Mouse (Mus musculus) stomach, postnatal 0 days (tissue): Measurements from ENCODE around the gene Rhoq. TPM values are rescaled to one million over a fixed set of nuclear protein-coding genes. Genes with fewer than 3 reads are reported as not detected.
A peak's percentile ranks its signal among the peaks of the same experiment; 100 is the strongest.

Experiments used
- ATAC-seq: fragments of 200-750 bp; cut with Nextera tagmentation; 2 replicates; pipeline ENCODE4 v1.8.0; 2017; ENCODE audit not compliant: low FRiP score, low TSS enrichment
- DNase-seq: peaks from one replicate; pipeline ENCODE4 v3.0.0-alpha.2; 2016; ENCODE audit warnings: low spot score
- H3K27ac ChIP-seq: fragments of 300-500 bp; sonication (generic); replicated peaks from 2 replicates; pipeline ENCODE4 v1.5.1; 2014; ENCODE audit warnings: mild to moderate bottlenecking, control low read depth
- H3K27me3 ChIP-seq: fragments of 300-500 bp; sonication (generic); 2 replicates; pipeline ENCODE4 v1.6.1; 2014; ENCODE audit warnings: low read length; ENCODE audit not compliant: control insufficient read depth, insufficient read depth
- H3K36me3 ChIP-seq: fragments of 300-500 bp; sonication (generic); 2 replicates; pipeline ENCODE4 v1.6.1; 2014; ENCODE audit warnings: low read length, mixed read lengths; ENCODE audit not compliant: control insufficient read depth, insufficient read depth
- H3K4me1 ChIP-seq: fragments of 300-500 bp; sonication (generic); replicated peaks from 2 replicates; pipeline ENCODE4 v1.6.1; 2014; ENCODE audit warnings: antibody characterized with exemption; ENCODE audit not compliant: control insufficient read depth, insufficient read depth
- H3K4me2 ChIP-seq: fragments of 300-500 bp; sonication (generic); replicated peaks from 2 replicates; pipeline ENCODE4 v1.6.1; 2014; ENCODE audit warnings: low read depth, mild to moderate bottlenecking, control low read depth, moderate library complexity
- H3K4me3 ChIP-seq: fragments of 300-500 bp; sonication (generic); 2 replicates; pipeline ENCODE4 v1.5.1; 2014; ENCODE audit warnings: low read depth, low read length, control low read depth
- H3K9ac ChIP-seq: fragments of 300-500 bp; sonication (generic); 2 replicates; pipeline ENCODE4 v1.6.1; 2014; ENCODE audit warnings: mild to moderate bottlenecking, low read length, control low read depth, mixed read lengths
- H3K9me3 ChIP-seq: fragments of 300-500 bp; sonication (generic); 2 replicates; pipeline ENCODE4 v1.6.1; 2016; ENCODE audit warnings: low read length; ENCODE audit not compliant: control insufficient read depth
- CTCF ChIP-seq: IDR thresholded peaks from 2 replicates; pipeline ENCODE4 v1.5.1; 2016; ENCODE audit warnings: antibody characterized with exemption, low read depth, mild to moderate bottlenecking, moderate library complexity
- EP300 ChIP-seq: optimal IDR thresholded peaks from 2 replicates; pipeline ENCODE3; 2016; ENCODE audit warnings: antibody characterized with exemption
- WGBS: fragments of 180-500 bp; shearing (Covaris S2); extraction: QIAGEN DNeasy Blood & Tissue Kit; methylation state at CpG from one replicate; pipeline ENCODE4 v1.1.7; 2014; 5-methylcytosine and 5-hydroxymethylcytosine counted together
- polyA plus RNA-seq: library from polyadenylated mRNA; unstranded; fragments of >200 nt; fragmentation: Nextera tagmentation; extraction: Ambion mirVana; gene quantifications from 2 replicates; pipeline ENCODE4 v1.2.1, GENCODE M21; 2015

Rhoq gene
- polyA plus RNA-seq, 1 experiment from 2014 or later: 6.2 TPM

GRCm38 (mm10) chr17:86988161-86988560 is 25.3 kb downstream of the Rhoq start:
- no peak overlapping the region for H3K27ac ChIP-seq
- no peak overlapping the region for H3K4me2 ChIP-seq
- ATAC-seq (no peak), DNase-seq (no peak)
- no peak overlapping the region for H3K9ac ChIP-seq
- no peaks in the 10 kb centered on the region for H3K4me1 ChIP-seq
- no peak for TF ChIP-seq EP300
- TF ChIP-seq CTCF: 0 out of 2 replicates have a peak, but pooled peaks have one; percentile 14
- H3K36me3 ChIP-seq: no peaks in the 10 kb centered on the region
- 81% methylated on average over 5 of the region's 5 CpGs for WGBS
- no peaks in the 10 kb centered on the region for H3K9me3 ChIP-seq
- H3K4me3 ChIP-seq: no peak overlapping the region
- no peaks in the 10 kb centered on the region for H3K27me3 ChIP-seq

- Histone ChIP-seq H3K36me3 (no peaks in the 10 kb centered on the region), H3K27me3 (no peaks in the 10 kb centered on the region), H3K27ac (no peak overlapping the region), H3K4me3 (no peak overlapping the region), H3K4me1 (no peaks in the 10 kb centered on the region), H3K9me3 (no peaks in the 10 kb centered on the region), H3K9ac (no peak overlapping the region), H3K4me2 (no peak overlapping the region)
- TF ChIP-seq EP300: no peak
- no peak for TF ChIP-seq CTCF
- ATAC-seq (no peak), DNase-seq (no peak)
- 52% methylated on average over 6 of the region's 6 CpGs for WGBS
Measured at GRCm38 (mm10) chr17:86988601-86989184, 25.8 kb downstream of the Rhoq start.

- WGBS: 71% methylated on average over 8 of the region's 8 CpGs
- H3K9ac ChIP-seq: no peak overlapping the region
- H3K4me1 ChIP-seq: no peaks in the 10 kb centered on the region
- H3K4me3 ChIP-seq: no peak overlapping the region
- H3K27me3 ChIP-seq: no peaks in the 10 kb centered on the region
- TF ChIP-seq EP300: no peak
- TF ChIP-seq CTCF: no peak
- no peak overlapping the region for H3K27ac ChIP-seq
- H3K36me3 ChIP-seq: no peaks in the 10 kb centered on the region
- ATAC-seq: no peak
- DNase-seq: no peak
- no peaks in the 10 kb centered on the region for H3K9me3 ChIP-seq
- H3K4me2 ChIP-seq: no peak overlapping the region
Measured at GRCm38 (mm10) chr17:86991306-86991705, 28.4 kb downstream of the Rhoq start.

- DNase-seq (no peak), ATAC-seq (no peak)
- H3K9me3 ChIP-seq: no peaks in the 10 kb centered on the region
- H3K36me3 ChIP-seq: 0 out of 2 replicates have a peak, but pooled peaks cover 5% of the 10 kb centered on the region
- H3K9ac ChIP-seq: no peak overlapping the region
- no peak overlapping the region for H3K27ac ChIP-seq
- WGBS: 63% methylated on average over 6 of the region's 6 CpGs
- no peaks in the 10 kb centered on the region for H3K4me1 ChIP-seq
- TF ChIP-seq EP300 (no peak), CTCF (no peak)
- no peak overlapping the region for H3K4me3 ChIP-seq
- H3K27me3 ChIP-seq: no peaks in the 10 kb centered on the region
- H3K4me2 ChIP-seq: no peak overlapping the region
Measured at GRCm38 (mm10) chr17:86997323-86997722, 34.4 kb downstream of the Rhoq start.

GRCm38 (mm10) chr17:87008950-87009349 is 46.1 kb downstream of the Rhoq start:
- WGBS: 84% methylated on average over 3 of the region's 3 CpGs
- H3K4me2 ChIP-seq: no peak overlapping the region
- TF ChIP-seq EP300 (no peak), CTCF (peak; percentile 44)
- no peak for ATAC-seq
- H3K27me3 ChIP-seq: no peaks in the 10 kb centered on the region
- H3K9ac ChIP-seq: no peak overlapping the region
- H3K36me3 ChIP-seq: peaks cover 5% of the 10 kb centered on the region; the same call in 1 of the 2 replicates
- no peaks in the 10 kb centered on the region for H3K4me1 ChIP-seq
- H3K9me3 ChIP-seq: 0 out of 2 replicates have a peak, but pooled peaks cover 3% of the 10 kb centered on the region
- H3K27ac ChIP-seq: no peak overlapping the region
- no peak for DNase-seq
- no peak overlapping the region for H3K4me3 ChIP-seq

GRCm38 (mm10) chr17:87011301-87012019 is 48.6 kb downstream of the Rhoq start:
- 76% methylated on average over 13 of the region's 13 CpGs for WGBS
- no peaks in the 10 kb centered on the region for H3K27me3 ChIP-seq
- 0 out of 2 replicates have a peak, but pooled peaks cover 3% of the 10 kb centered on the region for H3K9me3 ChIP-seq

More at GRCm38 (mm10) chr17:87011301-87012019, 48.6 kb downstream of the Rhoq start:
- Histone ChIP-seq H3K4me2 (no peak overlapping the region), H3K9ac (no peak overlapping the region), H3K4me3 (no peak overlapping the region), H3K27ac (no peak overlapping the region), H3K36me3 (peaks cover 7% of the 10 kb centered on the region; the same call in 1 of the 2 replicates), H3K4me1 (no peaks in the 10 kb centered on the region)
- no peak for DNase-seq
- TF ChIP-seq CTCF (no peak), EP300 (no peak)
- ATAC-seq: no peak
